Mouse (Mus musculus) thymus, postnatal 36 days (tissue): ENCODE data around the gene Cipc.

ENCODE experiments used
- DNase-seq, 2 experiments: peaks; one replicate each; pipeline ENCODE4 v3.0.0; 2022; ENCODE audit warnings: mixed read lengths in 2 of 2

Gene Cipc

DNA sequence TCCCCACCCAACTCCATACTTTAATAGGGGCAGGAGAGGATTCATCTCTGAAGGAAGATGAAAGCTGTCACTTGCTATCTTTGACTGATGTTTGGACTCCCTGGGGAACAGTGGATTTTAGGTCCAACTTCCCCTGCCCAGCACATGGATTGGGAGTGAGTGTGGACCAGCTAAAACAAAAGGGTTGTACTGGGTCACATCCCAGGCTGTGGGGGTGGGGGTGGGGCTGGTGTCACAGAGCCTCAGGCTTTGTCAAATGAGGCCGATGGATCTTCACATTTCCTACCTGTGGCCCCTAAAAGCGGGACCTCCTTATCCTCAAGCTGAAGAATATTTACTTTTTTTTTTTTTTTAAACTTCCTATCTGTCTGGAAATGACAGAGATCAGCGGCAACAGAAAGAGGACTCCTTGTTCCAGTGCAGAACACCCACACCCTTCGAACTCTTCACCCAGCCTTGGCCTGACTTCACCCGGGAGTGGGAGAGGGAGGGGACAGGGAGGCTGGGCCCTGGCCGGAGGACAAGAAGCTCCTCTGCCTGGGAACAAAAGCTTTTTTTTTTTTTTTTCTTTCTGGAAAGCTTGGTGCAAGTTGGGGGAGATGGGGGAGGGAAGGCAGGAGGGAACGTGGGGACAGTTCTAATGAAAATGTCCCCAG lies 14.8 kb upstream of the Cipc start:
- DNase-seq = no peak

DNA sequence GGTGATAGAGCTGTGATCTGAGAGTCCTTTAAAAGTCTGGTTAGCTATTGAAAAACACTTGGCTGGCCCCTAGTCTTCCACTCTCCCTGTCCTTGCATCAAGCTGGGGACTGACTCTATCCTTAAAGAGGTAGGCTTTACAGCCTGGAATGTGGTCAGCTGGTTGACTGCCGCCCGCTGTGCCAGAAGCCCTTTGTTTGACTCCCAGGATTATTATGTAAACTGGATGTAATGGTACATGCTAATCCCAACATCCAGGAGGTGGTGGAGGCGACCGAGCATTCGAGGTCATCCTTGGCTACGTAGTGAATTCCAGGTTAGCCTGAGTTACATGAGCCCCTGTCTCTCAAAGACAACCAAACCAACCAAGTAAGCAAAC lies 14.3 kb upstream of the Cipc start:
- DNase-seq = no peak

- no peak for DNase-seq
These were observed 12.1 kb upstream of the Cipc start for GRCm38 (mm10) chr12:86934748-86935147.

- no peak for DNase-seq
These were observed 11.1 kb upstream of the Cipc start for GRCm38 (mm10) chr12:86935692-86936282.

DNA sequence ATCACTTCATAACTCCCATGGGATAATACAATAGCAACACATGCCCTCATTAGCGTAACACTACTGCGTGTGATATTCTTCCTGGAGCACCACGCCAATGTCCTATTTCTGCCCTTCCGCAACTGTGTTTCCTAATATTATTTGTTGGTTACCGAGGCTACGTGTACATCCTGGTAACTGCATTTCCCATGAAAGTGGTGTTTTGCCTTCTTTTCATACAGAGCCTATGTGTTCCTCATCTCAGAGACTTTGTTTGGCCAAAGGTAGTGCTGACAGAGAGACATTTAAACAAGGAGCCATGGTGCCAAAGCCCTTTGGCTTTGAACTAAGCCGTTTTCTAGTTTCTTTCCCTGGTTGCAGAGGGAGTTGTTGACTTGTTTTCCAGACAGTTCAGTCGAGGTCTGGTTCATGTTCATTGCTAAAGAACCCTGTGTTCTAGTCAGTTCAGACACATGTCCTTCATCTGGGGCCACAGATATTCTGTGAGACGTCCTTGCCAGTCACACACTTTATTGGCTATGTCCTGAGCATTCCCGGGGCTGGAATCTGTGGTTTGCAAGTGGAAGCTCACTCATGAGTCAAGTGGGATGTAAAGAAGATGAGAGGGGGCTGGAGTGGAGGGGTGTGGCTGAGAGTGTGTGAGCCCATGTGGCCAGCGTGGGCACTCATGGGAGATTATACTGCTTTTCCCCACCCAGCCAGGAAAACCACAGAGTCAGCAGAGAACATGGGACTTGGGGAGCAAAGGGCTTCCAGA lies 10.1 kb upstream of the Cipc start:
- no peak for DNase-seq

GRCm38 (mm10) chr12:86938571-86938970 lies 8.3 kb upstream of the Cipc start:
- no peak for DNase-seq

DNA sequence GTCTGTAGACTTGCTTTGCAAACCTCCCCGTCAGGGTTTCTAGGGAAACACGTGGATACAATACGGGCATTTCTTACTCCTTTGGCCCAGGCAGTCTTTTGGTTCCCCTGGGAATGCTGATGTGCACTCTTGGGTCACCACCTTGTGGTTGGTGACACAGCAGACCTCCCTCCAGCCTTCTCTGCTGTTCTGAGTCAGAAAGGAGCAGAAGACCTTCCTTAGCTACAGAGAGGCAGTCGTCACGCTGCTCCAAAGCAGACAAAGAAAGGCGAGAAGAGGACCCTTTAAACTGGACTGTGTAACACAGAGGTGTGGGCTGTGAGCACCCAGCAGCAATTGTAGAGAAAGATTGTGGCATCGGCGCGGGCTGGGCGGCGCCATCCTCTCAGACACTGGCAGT lies 5.7 kb upstream of the Cipc start:
- DNase-seq = no peak

DNA sequence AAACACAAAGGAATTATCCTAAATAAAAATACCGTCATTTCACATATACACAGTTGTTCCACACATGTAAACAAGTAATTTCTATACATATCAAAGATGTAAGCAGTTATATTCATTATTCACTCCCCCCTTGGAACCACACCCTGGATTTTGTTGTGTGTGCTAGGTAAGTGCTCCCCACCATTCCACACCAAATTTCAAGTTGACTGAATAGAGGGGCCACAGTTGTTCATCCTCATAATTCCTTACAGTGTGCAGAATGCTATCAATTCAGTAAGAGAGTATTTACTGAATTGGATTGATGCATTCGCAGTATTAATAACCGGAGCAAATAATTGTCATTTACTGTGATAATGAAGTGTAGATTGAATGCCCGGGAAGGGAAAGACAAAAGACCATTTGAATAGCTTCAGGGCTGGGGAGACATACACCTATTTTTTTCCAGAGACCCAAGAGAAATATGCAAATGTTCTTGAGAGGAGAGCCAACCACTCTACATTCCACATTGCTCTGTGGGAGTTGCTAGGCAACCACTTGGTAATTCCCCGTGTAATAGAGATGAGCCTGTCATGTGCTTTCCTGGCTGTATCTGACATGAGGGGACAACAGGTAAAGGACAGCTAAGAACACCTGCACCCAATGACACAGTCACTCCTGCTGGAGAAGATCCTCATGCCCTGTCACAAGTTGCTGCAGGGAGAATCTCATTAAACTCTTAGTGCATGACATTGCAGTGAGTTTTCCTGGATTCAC lies 4.9 kb upstream of the Cipc start:
- no peak for DNase-seq

- no peak for DNase-seq
These were observed 3.4 kb upstream of the Cipc start for GRCm38 (mm10) chr12:86943421-86943820.

- peak; percentile 58 to 60 for DNase-seq
These were observed 1.7 kb upstream of the Cipc start for GRCm38 (mm10) chr12:86945126-86945525.

DNA sequence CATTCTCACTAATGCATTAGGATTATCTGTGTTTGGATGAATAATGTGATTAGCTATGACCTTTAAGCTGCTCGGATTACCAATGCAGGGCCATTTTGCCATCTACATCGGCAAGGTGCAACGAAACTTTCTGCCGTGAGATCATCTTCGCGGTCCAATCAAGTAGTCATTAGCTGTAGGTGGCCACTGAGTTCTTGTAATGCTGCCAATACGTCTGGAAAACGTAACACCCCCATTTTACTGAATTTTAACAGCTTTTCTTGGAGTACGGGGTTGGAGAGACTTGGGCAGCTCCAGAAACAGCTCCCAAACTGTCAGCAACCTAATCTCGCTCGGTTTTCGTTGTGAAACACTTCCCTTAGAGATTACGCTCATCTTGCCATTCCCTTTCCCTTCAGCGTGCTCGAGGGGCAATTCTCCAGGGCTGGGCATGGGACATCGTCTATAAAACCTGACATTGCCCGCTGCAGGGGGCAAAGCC lies 502 bp upstream of the Cipc start:
- DNase-seq = no peak

DNA sequence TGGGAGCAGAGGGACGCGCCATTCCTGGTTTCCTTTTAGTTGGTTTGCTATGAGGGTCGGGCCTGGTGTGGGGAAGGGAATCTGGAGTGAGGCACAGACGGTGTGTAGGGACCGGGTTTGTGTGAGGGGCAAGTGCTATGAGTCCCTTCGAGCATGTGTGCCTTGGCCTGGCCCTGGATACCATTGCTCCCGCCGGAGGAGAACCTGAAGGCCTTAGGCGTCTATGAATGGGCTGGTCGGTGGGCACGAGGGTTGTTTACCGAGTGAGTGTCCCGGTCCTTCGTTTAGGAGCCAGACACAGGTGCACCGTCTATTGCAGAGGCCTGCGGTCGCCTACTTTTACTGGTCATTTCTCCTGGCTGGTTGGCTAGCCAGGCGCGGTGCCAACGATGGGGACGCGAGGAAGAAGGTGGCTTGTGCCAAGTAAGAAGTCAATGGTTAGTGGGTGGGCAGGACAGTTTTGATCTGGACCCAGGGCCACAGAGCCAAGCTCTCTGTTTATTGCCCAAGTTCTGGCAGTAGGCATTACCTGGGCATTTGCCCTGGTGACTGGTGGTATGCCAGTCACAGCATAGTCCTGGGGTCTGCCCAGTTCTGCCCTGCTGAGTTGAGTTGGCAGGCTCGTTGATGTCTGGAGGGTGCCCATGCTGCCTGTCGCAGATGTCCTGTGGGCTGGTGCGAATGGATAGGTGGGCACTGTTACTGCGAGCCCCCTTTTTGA lies 998 bp downstream of the Cipc start:
- DNase-seq = no peak

DNA sequence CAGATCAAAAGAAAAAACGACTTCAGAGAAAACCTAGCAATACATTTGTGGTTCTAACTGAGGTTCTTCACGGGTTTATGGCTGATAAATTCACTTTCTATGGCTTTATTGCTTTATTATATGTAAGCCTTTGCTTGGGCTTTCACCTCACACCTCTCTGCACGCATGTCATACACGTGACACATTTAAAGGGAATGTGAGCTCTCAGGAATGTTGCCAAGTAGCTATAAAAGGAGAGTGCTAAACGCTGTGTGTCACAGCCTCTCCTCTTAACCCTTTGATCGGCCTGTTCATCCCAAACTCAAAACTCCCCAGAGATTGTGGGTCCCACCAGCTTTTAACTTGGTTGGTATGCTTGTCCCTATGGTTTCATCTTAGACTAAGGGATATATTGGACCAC lies 1.8 kb downstream of the Cipc start:
- DNase-seq = no peak

GRCm38 (mm10) chr12:86949501-86949900 lies 2.7 kb downstream of the Cipc start:
- peak; percentile 39 to 53 for DNase-seq

GRCm38 (mm10) chr12:86950161-86950960 lies 3.5 kb downstream of the Cipc start:
- peak in 1 of 2 experiments; percentile 8 for DNase-seq

DNA sequence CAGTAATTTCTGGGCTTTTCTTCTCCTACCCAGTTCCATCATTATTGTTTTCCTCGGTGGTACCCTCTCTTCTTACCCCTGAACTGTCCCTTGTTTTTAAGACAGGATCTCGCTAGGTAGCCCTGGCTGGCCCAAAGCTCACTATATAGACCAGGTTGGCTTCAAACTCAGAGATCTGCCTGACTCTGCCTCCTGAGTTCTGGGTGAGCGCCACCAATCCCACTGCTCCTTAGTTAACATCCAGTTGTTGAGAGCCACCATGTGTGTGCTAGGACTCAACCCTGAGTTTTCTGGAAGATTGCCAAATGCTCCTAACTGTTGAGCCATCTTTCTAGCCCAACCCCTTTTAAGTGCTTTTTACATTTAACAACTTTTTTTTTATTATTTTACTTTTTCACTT lies 4.1 kb downstream of the Cipc start:
- no peak for DNase-seq

DNA sequence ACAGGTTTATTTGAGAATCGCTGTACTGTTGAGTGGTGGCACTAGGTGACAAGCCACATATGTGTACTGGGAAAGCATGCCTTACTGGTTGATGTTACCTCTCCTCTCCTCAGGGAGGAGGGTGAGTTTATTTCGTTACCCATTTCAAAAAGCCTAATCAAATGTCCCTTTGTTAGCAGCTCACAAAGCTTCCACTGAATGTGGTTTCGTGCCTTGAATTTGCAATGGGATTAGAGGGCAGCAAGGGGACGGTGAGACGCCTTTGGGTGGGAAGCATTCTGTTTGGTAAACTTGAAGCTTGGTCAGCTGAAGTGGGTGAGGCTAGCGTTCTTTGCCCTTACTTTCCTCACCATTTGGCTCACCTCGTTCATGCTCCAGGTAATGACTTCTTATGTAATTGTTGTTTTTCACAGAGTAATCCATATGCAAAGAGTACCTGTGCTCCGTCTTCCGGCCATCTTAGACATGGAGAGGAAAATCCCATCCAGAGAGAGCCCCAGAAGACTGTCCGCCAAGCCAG lies 5.5 kb downstream of the Cipc start:
- no peak for DNase-seq

DNA sequence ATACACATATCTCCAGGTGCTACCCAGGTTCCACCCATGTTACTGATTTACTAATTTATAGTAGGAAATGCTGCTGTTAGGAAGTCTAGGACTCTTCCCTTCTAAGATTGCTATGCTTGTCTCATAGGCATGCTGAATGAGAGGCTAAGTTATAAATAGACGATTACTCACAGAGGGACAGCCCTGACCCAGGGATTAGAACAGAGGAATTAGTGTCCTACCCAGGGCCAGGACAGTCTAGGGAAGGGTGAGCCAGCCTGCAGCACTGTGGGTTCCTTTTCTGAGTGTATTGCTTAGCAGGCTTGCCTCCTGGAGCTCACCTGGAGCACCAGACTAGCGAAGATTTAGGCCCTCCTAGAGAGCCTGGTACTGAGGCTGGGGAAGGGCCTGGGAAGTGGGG lies 9.1 kb downstream of the Cipc start:
- DNase-seq = no peak

GRCm38 (mm10) chr12:86958558-86958957 lies 11.7 kb downstream of the Cipc start:
- no peak for DNase-seq

- DNase-seq = no peak
These were observed 12.8 kb downstream of the Cipc start for GRCm38 (mm10) chr12:86959661-86960060.

GRCm38 (mm10) chr12:86960138-86960537 lies 13.3 kb downstream of the Cipc start:
- no peak for DNase-seq
